Mouse (Mus musculus) intestine, embryonic 14.5 days (tissue): ENCODE data around the gene Map3k11. TPM values are rescaled to one million over a fixed set of nuclear protein-coding genes. Genes with fewer than 3 reads are reported as not detected.

Experiments
- ATAC-seq: fragments of 200-750 bp; cut with Nextera tagmentation; replicated peaks from 2 replicates; pipeline ENCODE4 v1.8.0; 2017; ENCODE audit warnings: low read depth, moderate number of reproducible peaks, moderate TSS enrichment, moderate library complexity; ENCODE audit not compliant: low FRiP score, low TSS enrichment
- DNase-seq: peaks from one replicate; pipeline ENCODE4 v3.0.0-alpha.2; 2018; ENCODE audit warnings: low spot score
- H3K27ac ChIP-seq: fragments of 300-500 bp; sonication (generic); 2 replicates; pipeline ENCODE4 v1.5.1; 2014; ENCODE audit warnings: low read depth, mild to moderate bottlenecking, control low read depth
- H3K27me3 ChIP-seq: fragments of 300-500 bp; sonication (generic); replicated peaks from 2 replicates; pipeline ENCODE4 v1.6.1; 2014; ENCODE audit warnings: low read length, control low read depth; ENCODE audit not compliant: control insufficient read depth, insufficient read depth
- H3K36me3 ChIP-seq: fragments of 300-500 bp; sonication (generic); 2 replicates; pipeline ENCODE4 v1.6.1; 2014; ENCODE audit warnings: low read length, control low read depth; ENCODE audit not compliant: control insufficient read depth, insufficient read depth
- H3K4me1 ChIP-seq: fragments of 300-500 bp; sonication (generic); replicated peaks from 2 replicates; pipeline ENCODE4 v1.6.1; 2014; ENCODE audit warnings: low read length, control low read depth, mixed read lengths; ENCODE audit not compliant: control insufficient read depth, insufficient read depth
- H3K4me2 ChIP-seq: fragments of 300-500 bp; sonication (generic); 2 replicates; pipeline ENCODE4 v1.6.1; 2014; ENCODE audit warnings: low read length
- H3K4me3 ChIP-seq: fragments of 300-500 bp; sonication (generic); 2 replicates; pipeline ENCODE4 v1.5.1; 2014; ENCODE audit warnings: low read depth, low read length, control low read depth, mixed read lengths
- H3K9ac ChIP-seq: fragments of 300-500 bp; sonication (generic); 2 replicates; pipeline ENCODE4 v1.6.1; 2014; ENCODE audit warnings: mild to moderate bottlenecking, low read length
- H3K9me3 ChIP-seq: fragments of 300-500 bp; sonication (generic); 2 replicates; pipeline ENCODE4 v1.6.1; 2016; ENCODE audit warnings: low read length, control low read depth; ENCODE audit not compliant: control insufficient read depth
- WGBS: fragments of 180-500 bp; shearing (Covaris S2); extraction: QIAGEN DNeasy Blood & Tissue Kit; methylation state at CpG from one replicate; pipeline ENCODE4 v1.1.7; 2014; 5-methylcytosine and 5-hydroxymethylcytosine counted together
- polyA plus RNA-seq: library from polyadenylated mRNA; unstranded; fragments of >200 nt; fragmentation: Nextera tagmentation; extraction: Ambion mirVana; gene quantifications from 2 replicates; pipeline ENCODE4 v1.2.1, GENCODE M21; 2014

Map3k11 gene
- polyA plus RNA-seq, 1 experiment from 2014 or later, result 28.8 TPM

DNA sequence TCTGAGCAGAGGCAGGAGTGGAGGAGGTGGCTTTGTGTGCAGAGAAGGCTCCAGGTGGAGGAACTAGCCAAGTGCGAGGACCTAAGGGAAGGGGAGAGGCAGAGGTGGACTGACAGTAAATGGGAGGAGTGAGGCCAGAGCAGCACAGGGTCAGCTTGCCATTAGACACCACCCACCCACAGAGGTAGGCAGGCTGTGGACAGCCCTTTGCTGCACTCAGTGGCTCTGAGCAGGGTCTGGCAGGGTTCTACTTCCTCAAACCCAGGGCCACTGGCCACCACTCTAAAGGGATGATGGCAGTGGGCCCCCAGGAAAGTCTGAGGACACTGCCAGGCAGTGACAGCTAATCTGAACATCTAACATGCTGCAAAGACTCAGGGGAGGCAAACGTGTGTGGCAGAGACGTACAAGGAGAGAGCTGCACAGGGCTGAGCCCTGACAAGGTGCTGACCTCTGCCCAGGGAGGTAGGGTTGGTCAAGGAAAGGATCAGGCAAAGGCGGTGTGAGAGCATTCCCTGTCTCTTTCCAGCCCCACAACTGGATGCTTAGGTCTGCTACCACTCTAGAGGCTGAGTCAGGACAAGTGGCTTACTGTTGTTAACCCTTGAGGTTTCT lies 35.5 kb downstream of the Map3k11 start:
- H3K27me3 ChIP-seq, result no peaks in the 10 kb centered on the region
- ATAC-seq (no peak), DNase-seq (no peak)
- no peaks in the 10 kb centered on the region for H3K9me3 ChIP-seq
- H3K4me1 ChIP-seq, result peaks cover 41% of the 10 kb centered on the region
- H3K4me2 ChIP-seq, result peak overlapping the region; percentile 98
- H3K9ac ChIP-seq, result no peak overlapping the region; the same call in 1 of the 2 replicates
- no peak overlapping the region for H3K27ac ChIP-seq
- WGBS, result 68% methylated on average over 4 of the region's 4 CpGs
- peaks cover 49% of the 10 kb centered on the region for H3K36me3 ChIP-seq
- H3K4me3 ChIP-seq, result peak overlapping the region; percentile 53

DNA sequence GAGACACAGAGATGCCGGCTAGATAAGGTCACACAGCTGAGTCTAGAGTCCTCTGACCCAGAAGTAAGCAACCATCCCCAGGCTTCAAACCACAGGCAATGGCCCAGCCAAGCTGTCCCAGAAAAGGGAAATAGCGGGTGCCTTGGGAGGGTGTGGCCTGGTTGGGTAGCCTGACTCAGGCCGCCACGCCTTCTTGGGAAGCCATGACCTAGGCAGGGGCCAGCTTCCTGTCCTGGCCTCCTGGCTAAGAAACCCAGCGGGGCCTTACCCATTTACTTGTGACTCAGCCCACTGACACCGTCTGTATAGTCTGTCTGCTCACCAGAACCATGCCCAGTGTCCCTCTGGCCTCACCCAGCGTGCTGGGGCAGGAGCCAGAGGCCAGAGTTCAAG lies 36.0 kb downstream of the Map3k11 start:
- no peaks in the 10 kb centered on the region for H3K9me3 ChIP-seq
- peaks cover 41% of the 10 kb centered on the region for H3K4me1 ChIP-seq
- H3K9ac ChIP-seq, result peak overlapping the region; percentile 60
- no peaks in the 10 kb centered on the region for H3K27me3 ChIP-seq
- H3K4me3 ChIP-seq, result peak overlapping the region; percentile 53
- 69% methylated on average over 7 of the region's 7 CpGs for WGBS
- ATAC-seq (no peak), DNase-seq (no peak)
- H3K4me2 ChIP-seq, result peak overlapping the region; percentile 98
- H3K27ac ChIP-seq, result peak overlapping the region; percentile 73
- H3K36me3 ChIP-seq, result peaks cover 44% of the 10 kb centered on the region

DNA sequence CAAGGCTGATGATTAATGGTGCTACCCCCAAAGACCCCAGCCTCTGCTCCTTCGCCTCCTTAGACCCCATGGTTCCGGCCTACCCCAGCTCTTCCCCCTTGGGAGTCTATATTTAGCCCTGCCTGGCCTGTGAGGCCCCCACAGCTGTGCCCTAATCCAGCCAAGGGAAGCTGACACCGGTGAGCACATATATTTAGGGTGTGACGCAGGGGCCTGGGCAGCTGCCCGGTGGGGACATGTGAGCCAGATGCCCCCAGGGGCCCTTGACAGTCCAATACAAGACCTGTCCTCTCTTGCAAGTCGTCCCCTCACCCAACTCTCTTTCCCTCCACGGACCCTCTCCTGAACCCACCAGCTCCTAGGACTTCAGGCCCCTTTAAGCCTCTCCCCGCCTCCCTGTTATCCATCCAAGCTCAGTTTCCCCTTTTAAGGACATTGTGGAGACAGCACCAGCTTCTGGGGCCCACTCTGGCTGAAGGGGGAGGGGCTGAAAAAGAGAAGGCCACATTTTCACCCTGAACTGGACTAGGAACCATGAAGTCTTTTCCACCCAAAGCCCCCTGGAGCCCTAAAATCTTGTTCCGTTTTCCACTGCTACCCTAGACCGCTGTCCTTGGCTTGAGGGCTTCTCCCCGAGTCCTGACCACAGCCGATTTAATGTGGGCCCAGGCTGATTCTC lies 36.6 kb downstream of the Map3k11 start:
- Histone ChIP-seq H3K9ac (peak overlapping the region; percentile 60), H3K27ac (peak overlapping the region; percentile 73), H3K4me2 (peak overlapping the region; percentile 98), H3K27me3 (no peaks in the 10 kb centered on the region), H3K4me3 (peak overlapping the region; percentile 53), H3K9me3 (no peaks in the 10 kb centered on the region), H3K4me1 (peaks cover 47% of the 10 kb centered on the region), H3K36me3 (peaks cover 37% of the 10 kb centered on the region)
- ATAC-seq (no peak), DNase-seq (no peak)
- WGBS, result 56% methylated on average over 12 of the region's 12 CpGs

DNA sequence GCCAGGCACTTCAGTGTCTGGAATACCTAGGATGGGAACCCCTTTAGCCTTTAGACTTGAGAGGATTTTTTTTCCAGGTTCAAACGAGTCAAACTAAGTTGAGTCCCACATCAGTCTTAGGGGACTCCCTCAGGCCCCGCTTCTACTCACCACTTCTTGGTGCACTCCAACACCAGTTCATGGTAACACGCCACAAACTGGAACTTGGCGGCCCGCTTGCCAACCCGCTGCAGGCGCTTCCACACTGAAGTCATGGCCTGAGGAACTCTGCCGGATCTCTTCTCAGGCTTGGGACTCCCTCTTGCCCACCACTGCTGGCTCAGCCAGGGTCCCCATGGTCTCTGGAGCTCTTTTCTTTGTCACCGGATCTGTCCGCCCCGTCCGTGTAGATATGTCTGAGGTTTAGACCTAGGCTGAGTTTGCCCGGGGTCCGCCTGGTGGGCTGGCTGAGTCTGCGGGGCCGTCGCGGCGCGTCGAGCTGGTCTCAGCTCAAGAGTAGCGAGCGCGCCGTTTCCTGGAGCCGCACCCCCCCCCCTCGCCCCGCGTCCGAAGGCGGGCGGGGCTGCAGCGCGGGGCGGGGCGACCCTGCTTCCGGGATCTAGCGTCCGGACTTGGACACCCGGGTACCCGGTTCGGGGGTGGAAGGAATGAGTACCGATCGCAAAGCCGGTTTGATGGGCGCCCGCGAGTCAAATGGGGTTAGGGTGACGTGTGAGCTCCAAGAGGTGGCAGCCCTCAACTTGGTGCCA lies 37.4 kb downstream of the Map3k11 start, which contains the start of gene Ehbp1l1:
Gene Ehbp1l1 (minus strand): TSS at position 551 of the 749 bp plus-strand sequence.
- peak; percentile 84 for DNase-seq
- Histone ChIP-seq H3K9me3 (no peaks in the 10 kb centered on the region), H3K27me3 (no peaks in the 10 kb centered on the region), H3K4me2 (peak within 1 kb of the TSS; percentile 98), H3K4me1 (peaks cover 55% of the 10 kb centered on the region), H3K4me3 (peak within 1 kb of the TSS; percentile 92), H3K9ac (peak within 1 kb of the TSS; percentile 60), H3K36me3 (peaks cover 30% of the 10 kb centered on the region), H3K27ac (peak within 1 kb of the TSS; percentile 73)
- ATAC-seq, result 0 out of 2 replicates have a peak, but pooled peaks have one; percentile 12
- 9% methylated on average over 49 of the region's 49 CpGs for WGBS

DNA sequence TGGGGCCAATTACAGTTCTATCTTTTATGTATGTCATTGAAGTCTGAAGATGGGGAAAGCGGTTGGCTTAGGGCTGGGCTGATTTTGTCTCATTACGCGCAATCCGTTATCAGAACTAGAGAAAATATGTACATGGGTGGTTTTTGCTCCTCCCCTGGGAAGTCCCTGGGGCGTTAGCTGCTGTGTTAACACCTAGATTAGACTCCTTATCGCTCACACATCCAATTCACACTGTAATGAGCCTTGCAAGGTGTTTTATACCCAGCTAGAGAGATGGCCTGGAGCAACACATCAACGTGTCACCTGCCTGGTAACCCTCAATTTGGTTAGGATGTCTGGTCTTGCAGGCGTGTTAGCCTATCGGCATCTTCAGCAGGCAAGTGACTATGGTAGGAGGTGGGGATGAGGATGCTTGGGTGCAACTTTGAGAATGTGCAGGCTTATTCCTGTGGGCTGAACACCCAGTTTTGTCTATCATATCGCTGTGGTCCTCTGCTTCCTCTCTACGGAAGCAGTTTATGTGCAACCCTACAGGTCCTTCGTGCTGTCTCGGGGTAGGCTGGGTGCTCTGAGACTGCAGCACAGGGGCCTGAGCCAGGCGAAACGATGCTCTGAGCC lies 38.5 kb downstream of the Map3k11 start:
- Histone ChIP-seq H3K4me1 (peaks cover 57% of the 10 kb centered on the region), H3K27me3 (no peaks in the 10 kb centered on the region), H3K4me2 (peak overlapping the region; percentile 98), H3K9ac (peak overlapping the region; percentile 30; the same call in 1 of the 2 replicates), H3K9me3 (no peaks in the 10 kb centered on the region), H3K27ac (no peak overlapping the region), H3K4me3 (peak overlapping the region; percentile 92), H3K36me3 (peaks cover 18% of the 10 kb centered on the region)
- ATAC-seq (no peak), DNase-seq (no peak)
- 74% methylated on average over 15 of the region's 15 CpGs for WGBS

DNA sequence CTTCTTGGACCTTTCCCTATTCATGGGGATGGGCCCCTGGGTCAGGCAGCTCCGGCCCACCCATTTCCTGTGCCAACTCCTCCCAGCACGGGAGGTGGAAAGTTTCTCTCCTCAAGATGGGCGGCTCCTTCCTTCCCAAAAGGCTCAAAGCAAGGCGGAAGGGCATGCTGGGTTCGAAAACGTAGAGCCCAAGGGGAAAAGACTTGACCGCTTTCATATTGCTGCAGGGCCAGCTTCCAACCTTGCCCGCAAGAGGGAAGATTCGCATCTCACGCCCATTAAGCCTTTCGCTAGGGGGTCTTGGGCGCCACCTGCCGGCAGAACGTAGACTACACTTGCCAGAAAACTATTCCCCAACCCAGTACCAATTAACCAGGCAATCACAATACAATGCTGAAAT lies 39.2 kb downstream of the Map3k11 start:
- DNase-seq, result peak; percentile 99

DNA sequence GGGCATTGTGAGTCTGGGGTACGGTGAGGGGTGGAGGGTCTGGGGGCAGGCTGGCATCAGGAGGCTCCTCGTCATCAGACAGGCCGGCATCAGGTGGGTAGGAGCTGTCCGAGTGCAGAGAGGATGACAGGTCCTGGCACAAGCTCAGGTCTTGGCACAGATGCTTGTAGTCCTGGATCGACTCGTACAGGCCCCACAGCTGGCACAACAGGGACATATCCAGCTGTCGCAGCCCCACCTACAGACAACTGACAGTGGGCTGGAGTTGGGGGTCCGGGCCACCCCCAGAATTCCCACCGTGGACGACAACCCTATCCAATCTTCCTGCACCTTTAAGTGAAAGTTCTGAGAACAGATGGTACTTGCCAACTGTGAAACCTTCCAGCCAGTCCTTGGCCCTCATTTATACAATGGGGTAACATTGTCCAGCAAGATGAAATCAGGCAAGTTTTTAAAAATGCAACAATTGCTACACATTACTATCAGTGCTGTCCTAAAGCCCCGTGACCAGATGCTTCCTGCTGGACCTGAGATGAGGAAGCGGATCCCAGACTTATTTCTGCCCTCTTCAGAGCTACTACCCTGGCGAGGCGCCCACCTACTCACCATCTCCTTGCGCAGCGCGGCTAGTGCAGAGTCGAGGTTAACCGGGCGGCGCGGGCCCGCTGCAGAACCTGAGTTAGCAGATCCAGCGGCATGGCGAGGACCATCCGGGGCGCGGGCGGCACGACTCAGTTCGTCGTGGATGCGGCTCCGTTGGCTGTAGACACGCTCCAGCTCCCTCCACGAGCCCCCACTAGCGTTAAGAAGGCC lies 40.3 kb downstream of the Map3k11 start:
- H3K36me3 ChIP-seq, result peaks cover 10% of the 10 kb centered on the region
- H3K9ac ChIP-seq, result peak overlapping the region; percentile 99
- H3K9me3 ChIP-seq, result no peaks in the 10 kb centered on the region
- H3K4me2 ChIP-seq, result peak overlapping the region; percentile 98
- no peaks in the 10 kb centered on the region for H3K27me3 ChIP-seq
- ATAC-seq (peak; percentile 13), DNase-seq (peak; percentile 81)
- peaks cover 57% of the 10 kb centered on the region for H3K4me1 ChIP-seq
- peak overlapping the region; percentile 92 for H3K4me3 ChIP-seq
- 9% methylated on average over 37 of the region's 37 CpGs for whole genome bisulfite sequencing
- H3K27ac ChIP-seq, result peak overlapping the region; percentile 90

More for the DNA sequence above, 39.2 kb downstream of the Map3k11 start:
- no peaks in the 10 kb centered on the region for H3K9me3 ChIP-seq
- H3K4me3 ChIP-seq, result peak overlapping the region; percentile 92
- H3K36me3 ChIP-seq, result peaks cover 12% of the 10 kb centered on the region
- no peak overlapping the region for H3K27ac ChIP-seq
- H3K27me3 ChIP-seq, result no peaks in the 10 kb centered on the region
- H3K9ac ChIP-seq, result peak overlapping the region; percentile 30; the same call in 1 of the 2 replicates
- peaks cover 57% of the 10 kb centered on the region for H3K4me1 ChIP-seq
- H3K4me2 ChIP-seq, result peak overlapping the region; percentile 98
- WGBS, result 2% methylated on average over 14 of the region's 14 CpGs
- no peak for ATAC-seq
